Mouse (Mus musculus): ENCODE results near the gene Ago3. TPM values are rescaled to one million over a fixed set of nuclear protein-coding genes. Genes with fewer than 3 reads are reported as not detected.

Ago3 gene
- total and polyA plus RNA-seq, 3 experiments: 5.3 to 6.7 (median 5.3) TPM

- Histone ChIP-seq H3K27ac (ENCODE audit: insufficient read depth, low read depth) (no peak overlapping the region), H3K4me3 (replicated peaks in 1 of 3; ENCODE audit: low read depth in 2 of 3, low read length in 2 of 3, poor library complexity in 1 of 3) (no peak overlapping the region), H3K27me3 (replicated peaks) (no peaks in the 10 kb centered on the region), H3K4me1 (ENCODE audit: control insufficient read depth in 1 of 2, insufficient read depth in 2 of 2) (peaks cover 0 to 4% of the 10 kb centered on the region in 2 experiments; a peak in 3 of 4 replicates), H3K79me2 (replicated peaks; ENCODE audit: control insufficient read depth, extremely low read depth, insufficient read depth, poor library complexity, severe bottlenecking) (no peaks in the 10 kb centered on the region), H3K9me3 (replicated peaks; ENCODE audit: low read length) (no peaks in the 10 kb centered on the region), H3K9ac (ENCODE audit: insufficient read depth, low read depth) (no peak overlapping the region), H3K4me2 (ENCODE audit: insufficient read depth, low read depth, poor library complexity, severe bottlenecking) (no peak overlapping the region), H3K36me3 (replicated peaks in 1 of 2; ENCODE audit: control insufficient read depth in 1 of 2, insufficient read depth in 1 of 2, low read length in 1 of 2) (peaks cover 19 to 35% of the 10 kb centered on the region in 2 experiments)
- TF ChIP-seq JUND (conservative IDR thresholded peaks at IDR 0.05; ENCODE audit: low read depth, low read length) (no peak), POLR2A (IDR thresholded peaks at IDR 0.05; ENCODE audit: low read depth, low read length) (no peak), SIN3A (IDR thresholded peaks at IDR 0.05; ENCODE audit: low read length) (no peak), UBTF (IDR thresholded peaks at IDR 0.05; ENCODE audit: low read depth, low read length) (no peak), NELFE (IDR thresholded peaks at IDR 0.05; ENCODE audit: low read depth, low read length) (no peak), IRF4 (IDR thresholded peaks at IDR 0.05; ENCODE audit: low read depth, low read length) (no peak), USF2 (conservative IDR thresholded peaks at IDR 0.05; ENCODE audit: low read depth, low read length) (no peak), TBP (conservative IDR thresholded peaks at IDR 0.05; ENCODE audit: low read depth, low read length) (no peak), CHD2 (IDR thresholded peaks at IDR 0.05; ENCODE audit: low read length) (no peak), MAX (IDR thresholded peaks at IDR 0.05; ENCODE audit: low read length) (no peak), E2F4 (IDR thresholded peaks at IDR 0.05; ENCODE audit: insufficient replicate concordance, low read depth, low read length) (no peak), KAT2A (IDR thresholded peaks at IDR 0.05; ENCODE audit: insufficient replicate concordance, low read length) (no peak), MAZ (IDR thresholded peaks at IDR 0.05; ENCODE audit: low read depth, low read length) (no peak), USF1 (IDR thresholded peaks at IDR 0.05; ENCODE audit: low read depth, low read length) (no peak), MAFK (IDR thresholded peaks at IDR 0.05; ENCODE audit: insufficient replicate concordance, low read length) (no peak), CHD1 (IDR thresholded peaks at IDR 0.05; ENCODE audit: low read depth, low read length) (no peak), JUN (IDR thresholded peaks at IDR 0.05; ENCODE audit: insufficient read depth, low read depth, low read length) (no peak), POLR2AphosphoS2 (IDR thresholded peaks at IDR 0.05; ENCODE audit: low read depth, low read length) (no peak), HCFC1 (IDR thresholded peaks at IDR 0.05; ENCODE audit: low read depth, low read length) (no peak)
- in situ Hi-C loops (cut with MboI; ENCODE audit: low pct_ligation_motif_present, low pct_unique_long_range_greater_than_20kb, low sequenced_read_pairs): no loop called here
- DNase-seq (ENCODE audit: extremely low read depth): no peak
- dilution Hi-C loops (cut with MboI; ENCODE audit: extremely low pct_ligation_motif_present, extremely low pct_unique_long_range_greater_than_20kb, low sequenced_read_pairs): no loop called here
Observed at GRCm38 (mm10) chr4:126311566-126312200, 117.7 kb downstream of the Ago3 start.

DNA sequence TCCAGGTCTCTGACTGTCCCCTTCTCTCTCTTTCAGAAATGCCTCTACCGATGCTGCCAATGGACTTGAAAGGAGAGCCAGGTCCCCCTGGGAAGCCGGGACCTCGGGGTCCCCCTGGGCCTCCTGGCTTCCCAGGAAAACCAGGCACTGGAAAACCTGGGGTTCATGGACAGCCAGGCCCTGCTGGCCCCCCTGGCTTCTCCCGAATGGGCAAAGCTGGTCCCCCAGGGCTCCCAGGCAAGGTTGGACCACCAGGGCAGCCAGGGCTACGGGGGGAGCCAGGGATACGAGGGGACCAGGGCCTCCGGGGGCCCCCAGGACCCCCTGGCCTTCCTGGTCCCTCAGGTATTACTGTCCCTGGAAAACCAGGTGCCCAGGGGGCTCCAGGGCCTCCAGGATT, 119.0 kb downstream of the Ago3 start:
- peaks cover 0 to 4% of the 10 kb centered on the region in 2 experiments; a peak in 3 of 4 replicates for H3K4me1 ChIP-seq (ENCODE audit: control insufficient read depth in 1 of 2, insufficient read depth in 2 of 2)
- peaks cover 6 to 22% of the 10 kb centered on the region in 2 experiments for H3K36me3 ChIP-seq (replicated peaks in 1 of 2; ENCODE audit: control insufficient read depth in 1 of 2, insufficient read depth in 1 of 2, low read length in 1 of 2)
- peaks cover 8% of the 10 kb centered on the region for H3K9me3 ChIP-seq (replicated peaks; ENCODE audit: low read length)
- no peak overlapping the region for H3K9ac ChIP-seq (ENCODE audit: insufficient read depth, low read depth)
- in situ Hi-C loops (cut with MboI; ENCODE audit: low pct_ligation_motif_present, low pct_unique_long_range_greater_than_20kb, low sequenced_read_pairs): no loop called here
- no peak overlapping the region for H3K4me3 ChIP-seq (replicated peaks in 1 of 3; ENCODE audit: low read depth in 2 of 3, low read length in 2 of 3, poor library complexity in 1 of 3)
- H3K4me2 ChIP-seq (ENCODE audit: insufficient read depth, low read depth, poor library complexity, severe bottlenecking): no peak overlapping the region
- dilution Hi-C loops (cut with MboI; ENCODE audit: extremely low pct_ligation_motif_present, extremely low pct_unique_long_range_greater_than_20kb, low sequenced_read_pairs): no loop called here
- no peaks in the 10 kb centered on the region for H3K79me2 ChIP-seq (replicated peaks; ENCODE audit: control insufficient read depth, extremely low read depth, insufficient read depth, poor library complexity, severe bottlenecking)
- no peaks in the 10 kb centered on the region for H3K27me3 ChIP-seq (replicated peaks)
- H3K27ac ChIP-seq (ENCODE audit: insufficient read depth, low read depth): no peak overlapping the region
- no peak for TF ChIP-seq NELFE (IDR thresholded peaks at IDR 0.05; ENCODE audit: low read depth, low read length)
- no peak for TF ChIP-seq ZKSCAN1 (IDR thresholded peaks at IDR 0.05; ENCODE audit: borderline replicate concordance, low read depth, low read length)
- no peak for TF ChIP-seq IRF4 (IDR thresholded peaks at IDR 0.05; ENCODE audit: low read depth, low read length)
- TF ChIP-seq MAFK (IDR thresholded peaks at IDR 0.05; ENCODE audit: insufficient replicate concordance, low read length): no peak
- TF ChIP-seq PAX5 (IDR thresholded peaks at IDR 0.05; ENCODE audit: low read length): no peak
- no peak for DNase-seq (ENCODE audit: extremely low read depth)

Data from CH12.LX (cell line).